Mouse (Mus musculus): ENCODE measurements around the gene Ube3c. TPM values are rescaled to one million over a fixed set of nuclear protein-coding genes. Genes with fewer than 3 reads are reported as not detected.
"Not testable (repeated sequence)": the region's sequence is repeated elsewhere in the genome, so short reads cannot be mapped to it uniquely, and the experiment has no call there.

Ube3c gene
- 43.3 and 45.1 TPM in 2 replicates for polyA plus RNA-seq (2016; fragmentation: Nextera tagmentation; extraction: Ambion mirVana)

DNA sequence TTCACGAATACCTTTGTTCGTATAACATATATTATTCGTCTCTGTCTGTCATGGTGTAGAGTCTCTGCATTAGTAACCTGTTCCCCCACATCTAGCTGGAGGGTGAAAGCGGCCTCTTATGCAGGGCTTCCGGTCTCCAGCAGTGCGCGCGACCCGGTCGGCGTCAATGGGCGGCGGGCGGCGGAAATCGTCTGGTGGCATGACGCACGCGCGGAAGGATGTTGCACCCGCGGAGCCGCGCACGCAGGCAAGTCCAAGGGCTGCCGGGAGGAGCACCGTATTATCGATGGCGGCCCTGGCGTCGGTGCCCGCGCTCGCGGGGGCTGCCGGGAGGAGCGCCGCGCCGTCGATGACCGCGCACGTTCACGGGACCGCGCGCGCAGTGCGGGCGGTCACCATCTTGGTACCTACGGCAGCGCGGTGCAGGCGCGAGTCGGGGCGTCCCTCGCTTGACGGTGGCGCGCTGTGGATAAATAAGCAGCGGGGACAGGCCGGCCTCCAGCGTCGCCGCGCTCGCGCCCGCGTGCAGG, at the start of gene Ube3c:
Ube3c (plus strand) TSS at position 395 of the 530 bp plus-strand sequence.
- Histone ChIP-seq H3K27me3 (replicated peaks) (no peaks in the 10 kb centered on the region), H3K27ac (peak within 1 kb of the TSS; percentile 92), H3K36me3 (peaks cover 4% of the 10 kb centered on the region; the same call in 1 of the 2 replicates), H3K9ac (peak within 1 kb of the TSS; percentile 81), H3K9me3 (no peaks in the 10 kb centered on the region), H3K4me3 (peak within 1 kb of the TSS; percentile 81), H3K4me1 (peaks cover 12% of the 10 kb centered on the region), H3K4me2 (replicated peaks) (peak within 1 kb of the TSS; percentile 96)
- peak; percentile 96 for ATAC-seq (ENCODE audit: low FRiP score, low read depth)
- under 1% methylated on average over 70 of the region's 72 CpGs for WGBS

DNA sequence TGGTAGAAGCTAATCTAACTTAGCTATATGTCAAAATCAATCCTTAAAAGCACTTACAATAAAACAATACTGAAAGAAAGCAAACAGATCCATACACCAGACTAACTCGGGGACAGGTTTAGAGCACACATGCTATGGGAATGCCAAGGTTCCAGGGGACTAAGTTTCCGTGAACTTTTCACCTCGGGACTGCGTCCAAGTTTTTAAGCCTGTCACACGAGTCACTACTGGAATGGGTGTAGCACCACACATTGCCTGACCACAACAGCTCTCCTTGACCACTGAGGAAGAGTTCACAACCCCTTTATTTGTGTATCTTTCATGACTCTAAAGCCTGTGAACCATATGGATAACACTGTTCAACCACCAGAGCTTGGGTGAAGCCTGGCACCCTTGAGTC, 8.9 kb upstream of the Ube3c start:
- H3K4me1 ChIP-seq: no peaks in the 10 kb centered on the region
- WGBS: 84% methylated on average over 5 of the region's 5 CpGs

DNA sequence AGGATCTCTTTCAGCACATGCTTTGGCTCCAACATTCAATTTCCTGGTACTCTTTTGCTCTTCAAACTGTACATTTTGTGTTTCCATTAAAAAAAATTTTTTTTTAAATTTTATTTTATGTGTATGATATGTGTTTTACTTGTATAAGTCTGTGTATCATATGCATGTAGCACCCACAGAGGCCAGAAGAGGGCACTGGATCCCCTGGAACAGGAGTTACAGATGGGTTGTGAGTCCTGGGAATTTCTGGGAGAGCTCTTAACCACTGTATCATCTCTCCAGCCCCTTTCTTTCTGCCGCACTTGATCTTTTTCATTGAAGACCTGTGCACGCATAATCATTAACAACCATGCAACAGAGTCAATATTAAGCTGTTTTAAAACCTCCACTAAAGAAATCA, 8.4 kb upstream of the Ube3c start:
- no peaks in the 10 kb centered on the region for H3K36me3 ChIP-seq
- ATAC-seq (ENCODE audit: low FRiP score, low read depth): no peak
- 85% methylated on average over 2 of the region's 2 CpGs for WGBS

More for the DNA sequence above, 8.9 kb upstream of the Ube3c start:
- H3K4me2 ChIP-seq (replicated peaks): no peak overlapping the region
- no peak for ATAC-seq (ENCODE audit: low FRiP score, low read depth)
- H3K4me3 ChIP-seq: no peak overlapping the region
- H3K9ac ChIP-seq: no peak overlapping the region
- H3K27ac ChIP-seq: no peak overlapping the region
- H3K36me3 ChIP-seq: no peaks in the 10 kb centered on the region
- no peaks in the 10 kb centered on the region for H3K9me3 ChIP-seq
- no peaks in the 10 kb centered on the region for H3K27me3 ChIP-seq (replicated peaks)

DNA sequence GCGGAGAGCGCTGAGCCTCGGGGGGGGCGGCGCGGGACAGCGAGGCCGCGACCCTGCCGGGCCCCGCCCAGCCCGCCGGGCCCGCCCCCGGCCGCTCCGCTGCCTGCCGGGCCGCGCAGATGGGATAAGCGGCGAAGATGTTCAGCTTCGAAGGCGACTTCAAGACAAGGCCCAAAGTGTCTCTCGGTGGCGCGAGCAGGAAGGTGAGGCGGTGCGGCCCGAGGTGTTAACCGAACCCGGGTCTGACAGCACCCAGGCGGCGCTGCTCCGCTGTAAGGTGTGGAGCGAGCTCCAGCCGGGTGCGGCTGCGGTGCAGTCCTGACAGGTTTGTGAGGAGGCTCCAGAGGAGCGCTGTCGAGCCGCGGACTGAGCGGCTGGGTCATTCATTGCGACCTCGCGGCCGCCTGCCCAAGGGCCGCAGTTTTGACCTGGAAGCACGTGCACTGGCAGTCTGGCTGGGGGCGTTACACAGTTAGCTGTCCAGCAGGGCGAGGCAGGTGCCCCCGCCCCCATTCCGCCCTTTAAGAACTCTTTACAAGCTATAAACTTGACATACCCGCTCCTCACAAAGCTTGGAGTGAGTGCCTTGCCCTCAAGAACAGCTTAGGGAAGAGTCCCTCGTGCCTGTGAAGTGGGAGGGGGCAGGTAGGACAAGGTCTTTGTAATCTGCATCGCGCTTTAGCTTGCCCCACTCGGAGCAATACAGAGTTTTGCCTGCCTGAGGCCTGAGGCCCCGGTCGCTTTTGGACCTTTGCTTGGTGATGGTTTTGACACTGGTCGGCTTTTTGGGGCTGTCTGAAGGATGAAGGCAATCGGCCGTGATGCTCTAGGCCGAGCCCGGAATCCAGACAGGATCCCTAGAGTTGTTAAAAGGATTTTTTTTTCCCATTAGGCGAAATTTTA, 587 bp downstream of the Ube3c start:
- Histone ChIP-seq H3K4me2 (replicated peaks) (peak overlapping the region; percentile 96), H3K4me1 (peaks cover 12% of the 10 kb centered on the region), H3K36me3 (peaks cover 9% of the 10 kb centered on the region; the same call in 1 of the 2 replicates), H3K4me3 (peak overlapping the region; percentile 81), H3K27me3 (replicated peaks) (no peaks in the 10 kb centered on the region), H3K27ac (peak overlapping the region; percentile 92), H3K9me3 (no peaks in the 10 kb centered on the region), H3K9ac (peak overlapping the region; percentile 81)
- WGBS: 2% methylated on average over 64 of the region's 67 CpGs
- ATAC-seq (ENCODE audit: low FRiP score, low read depth): peak; percentile 80

More for the DNA sequence above, 8.4 kb upstream of the Ube3c start:
- H3K9me3 ChIP-seq: no peaks in the 10 kb centered on the region
- no peak overlapping the region for H3K4me2 ChIP-seq (replicated peaks)
- no peaks in the 10 kb centered on the region for H3K27me3 ChIP-seq (replicated peaks)
- H3K9ac ChIP-seq: no peak overlapping the region
- no peaks in the 10 kb centered on the region for H3K4me1 ChIP-seq
- no peak overlapping the region for H3K27ac ChIP-seq
- H3K4me3 ChIP-seq: no peak overlapping the region

DNA sequence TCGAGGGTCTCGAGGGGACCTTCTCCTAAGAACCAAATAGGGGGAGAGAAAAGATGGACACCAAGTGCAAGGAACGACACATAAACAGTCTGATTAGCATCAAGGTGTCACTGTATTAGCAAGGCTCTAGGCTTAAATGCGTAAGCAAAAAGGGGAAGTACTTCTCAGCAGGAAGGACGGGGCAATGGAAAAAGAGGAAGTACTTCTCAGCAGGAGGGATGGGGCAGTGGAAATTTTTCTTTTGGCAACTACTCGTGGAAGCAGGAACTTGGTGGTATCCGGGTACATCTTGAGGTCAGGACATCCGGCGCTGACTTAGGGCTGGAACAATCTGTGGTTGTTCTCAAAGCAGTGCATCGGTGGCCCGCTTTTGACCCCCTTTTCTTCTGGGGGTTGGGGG, 5.2 kb downstream of the Ube3c start:
- H3K4me2 ChIP-seq (replicated peaks): not testable (repeated sequence)

DNA sequence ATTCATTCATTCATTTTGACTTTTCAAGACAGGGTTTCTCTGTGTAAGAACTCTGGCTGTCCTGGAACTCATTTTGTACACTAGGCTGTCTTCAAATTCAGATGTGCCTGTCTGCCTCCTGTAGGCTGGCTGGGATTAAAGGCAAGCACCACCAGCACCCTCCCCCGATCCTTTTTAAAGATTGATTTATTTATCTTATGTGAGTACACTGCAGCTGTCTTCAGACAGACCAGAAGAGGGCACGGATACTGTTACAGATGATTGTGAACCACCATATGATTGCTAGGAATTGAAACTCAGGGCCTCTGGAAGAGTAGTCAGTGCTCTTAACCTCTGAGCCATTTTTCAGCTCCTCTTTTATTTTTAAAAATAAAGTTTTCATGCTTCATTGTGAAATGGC, 6.0 kb downstream of the Ube3c start:
- Histone ChIP-seq H3K9ac (no peak overlapping the region), H3K27ac (no peak overlapping the region), H3K4me3 (no peak overlapping the region), H3K4me2 (replicated peaks) (no peak overlapping the region), H3K9me3 (no peaks in the 10 kb centered on the region), H3K27me3 (replicated peaks) (no peaks in the 10 kb centered on the region), H3K36me3 (peaks cover 9% of the 10 kb centered on the region; the same call in 1 of the 2 replicates), H3K4me1 (peaks cover 12% of the 10 kb centered on the region)
- ATAC-seq (ENCODE audit: low FRiP score, low read depth): no peak
- 56% methylated on average over 2 of the region's 2 CpGs for WGBS

More for the DNA sequence above, 5.2 kb downstream of the Ube3c start:
- H3K9ac ChIP-seq; H3K9me3 ChIP-seq; ATAC-seq (ENCODE audit: low FRiP score, low read depth); H3K36me3 ChIP-seq; H3K27me3 ChIP-seq (replicated peaks); H3K4me3 ChIP-seq; H3K27ac ChIP-seq: not testable (repeated sequence)
- 88% methylated on average over 11 of the region's 11 CpGs for WGBS
- H3K4me1 ChIP-seq: peaks cover 12% of the 10 kb centered on the region

DNA sequence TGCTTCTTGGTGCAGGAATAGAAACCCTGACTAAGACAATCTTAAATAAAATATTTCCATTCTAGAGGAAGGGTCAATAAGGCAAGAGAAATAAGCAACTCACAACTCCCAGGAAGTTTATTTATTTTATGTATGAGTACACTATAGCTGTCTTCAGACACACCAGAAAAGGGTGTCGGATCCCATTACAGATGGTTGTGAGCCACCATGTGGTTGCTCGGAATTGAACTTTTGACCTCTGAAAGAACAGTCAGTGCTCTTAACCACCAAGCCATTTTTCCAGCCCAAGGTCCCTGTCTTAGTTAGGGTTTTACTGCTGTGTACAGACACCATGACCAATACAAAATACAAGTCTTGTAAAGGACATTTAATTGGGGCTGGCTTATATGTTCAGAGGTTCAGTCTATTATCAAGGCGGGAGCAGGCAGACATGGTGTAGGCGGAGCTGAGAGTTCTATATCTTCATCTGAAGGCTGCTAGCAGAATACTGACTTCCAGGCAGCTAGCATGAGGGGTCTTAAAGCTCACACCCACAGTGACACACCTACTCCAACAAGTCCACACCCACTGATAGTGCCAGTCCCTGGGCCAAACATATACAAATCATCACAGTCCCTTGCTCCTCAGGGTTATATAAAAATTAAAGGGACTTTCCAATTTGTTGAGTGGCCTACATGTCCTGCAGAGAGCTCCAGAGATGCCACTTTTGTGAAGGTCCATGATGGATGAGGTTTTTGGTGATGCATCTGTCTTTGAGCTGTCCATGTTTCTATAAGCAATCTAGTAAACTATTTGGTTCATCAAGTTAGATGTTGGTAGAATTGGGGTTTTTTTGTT, 9.0 kb downstream of the Ube3c start:
- Histone ChIP-seq H3K4me2 (replicated peaks) (no peak overlapping the region), H3K9ac (no peak overlapping the region), H3K27ac (no peak overlapping the region), H3K27me3 (replicated peaks) (no peaks in the 10 kb centered on the region), H3K4me3 (no peak overlapping the region), H3K9me3 (no peaks in the 10 kb centered on the region), H3K36me3 (0 out of 2 replicates have a peak, but pooled peaks cover 4% of the 10 kb centered on the region), H3K4me1 (no peaks in the 10 kb centered on the region)
- ATAC-seq (ENCODE audit: low FRiP score, low read depth): no peak
- WGBS: 88% methylated on average over 4 of the region's 4 CpGs

DNA sequence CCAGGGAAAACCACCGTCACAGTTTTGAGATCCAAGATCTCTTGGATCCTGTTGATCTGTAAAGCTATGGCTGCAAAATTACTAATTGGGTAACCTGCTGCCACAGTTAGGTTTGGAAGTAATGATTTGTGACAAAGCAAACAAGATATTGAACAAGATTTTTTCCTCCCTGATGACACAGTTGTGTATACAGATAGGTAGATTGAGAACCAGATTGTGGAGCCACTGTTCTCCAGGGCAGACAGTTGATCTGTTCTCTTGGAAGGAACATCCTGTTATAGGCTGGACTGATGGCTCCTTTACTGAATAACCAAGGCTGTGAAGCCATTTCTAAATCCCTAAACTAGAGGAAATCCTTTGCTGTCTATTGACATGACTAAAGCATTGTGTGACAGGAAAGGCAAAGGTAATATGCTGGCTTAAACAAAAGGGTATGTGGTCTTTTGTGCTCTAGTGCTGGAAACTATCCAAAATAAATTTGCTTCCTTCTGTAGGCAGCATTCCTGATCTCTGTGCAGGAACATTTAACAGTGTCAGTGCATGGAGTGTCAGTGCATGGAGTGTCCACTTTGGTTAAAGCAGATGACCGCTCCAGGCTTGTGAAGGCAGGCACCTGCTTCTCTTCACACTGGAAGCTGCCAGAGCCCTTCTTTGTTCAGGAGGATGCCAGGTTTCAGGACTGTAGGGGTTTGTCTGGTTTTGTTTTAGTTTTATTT, 15.0 kb downstream of the Ube3c start:
- no peak overlapping the region for H3K4me2 ChIP-seq (replicated peaks)
- H3K4me3 ChIP-seq: no peak overlapping the region
- 88% methylated on average over 2 of the region's 2 CpGs for WGBS
- no peak overlapping the region for H3K9ac ChIP-seq
- H3K36me3 ChIP-seq: no peaks in the 10 kb centered on the region; the same call in 1 of the 2 replicates
- H3K27ac ChIP-seq: no peak overlapping the region
- no peaks in the 10 kb centered on the region for H3K27me3 ChIP-seq (replicated peaks)
- no peaks in the 10 kb centered on the region for H3K4me1 ChIP-seq
- H3K9me3 ChIP-seq: no peaks in the 10 kb centered on the region
- no peak for ATAC-seq (ENCODE audit: low FRiP score, low read depth)

DNA sequence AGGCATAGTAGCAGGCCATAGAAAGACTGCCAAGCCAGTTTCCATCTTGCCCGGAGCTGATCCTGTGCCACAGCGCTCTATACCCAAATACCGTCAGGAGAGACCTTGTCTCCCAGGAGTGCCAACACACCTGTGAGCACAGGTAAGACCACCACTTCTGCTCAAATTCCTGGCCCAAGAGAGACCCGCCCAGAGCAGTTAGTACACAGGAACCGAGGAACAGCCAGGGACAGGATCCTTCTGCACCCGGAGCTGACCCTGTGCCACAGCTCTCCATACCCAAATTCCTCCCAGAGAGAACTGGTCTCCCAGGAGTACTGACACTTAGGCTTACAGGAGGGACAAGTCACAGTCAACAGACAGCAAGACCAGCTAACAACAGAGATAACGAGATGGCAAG, 23.1 kb downstream of the Ube3c start:
- not testable (repeated sequence) for H3K27me3 ChIP-seq (replicated peaks); H3K27ac ChIP-seq; H3K9ac ChIP-seq; H3K4me2 ChIP-seq (replicated peaks); H3K4me1 ChIP-seq; H3K4me3 ChIP-seq; ATAC-seq (ENCODE audit: low FRiP score, low read depth); H3K9me3 ChIP-seq
- 94% methylated on average over 7 of the region's 7 CpGs for WGBS
- H3K36me3 ChIP-seq: peaks cover 52% of the 10 kb centered on the region

DNA sequence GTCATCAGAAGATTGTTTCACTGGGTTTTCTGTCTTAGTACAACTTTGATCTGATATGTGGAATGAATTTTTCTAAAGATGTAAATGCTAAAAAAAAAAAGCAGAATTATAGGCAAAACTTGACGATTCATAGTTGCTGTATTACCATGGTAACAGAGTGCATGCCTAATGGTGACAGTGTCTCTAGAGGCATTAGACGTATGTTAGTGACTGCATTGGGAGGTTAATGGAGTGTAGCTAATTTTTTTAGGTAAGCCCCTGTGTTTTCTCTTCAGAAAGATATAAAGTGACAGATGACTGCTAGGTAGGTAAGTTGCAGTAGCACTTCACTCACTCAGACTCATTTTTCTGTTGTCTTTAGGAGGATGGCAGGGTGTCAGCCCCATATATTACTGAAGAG, 37.5 kb downstream of the Ube3c start:
- peaks cover 61% of the 10 kb centered on the region for H3K36me3 ChIP-seq
- no peaks in the 10 kb centered on the region for H3K27me3 ChIP-seq (replicated peaks)
- H3K4me1 ChIP-seq: no peaks in the 10 kb centered on the region
- H3K4me3 ChIP-seq: no peak overlapping the region
- H3K9ac ChIP-seq: no peak overlapping the region
- no peak overlapping the region for H3K4me2 ChIP-seq (replicated peaks)
- no peak overlapping the region for H3K27ac ChIP-seq
- WGBS: 64% methylated on average over 2 of the region's 2 CpGs
- ATAC-seq (ENCODE audit: low FRiP score, low read depth): no peak
- no peaks in the 10 kb centered on the region for H3K9me3 ChIP-seq

DNA sequence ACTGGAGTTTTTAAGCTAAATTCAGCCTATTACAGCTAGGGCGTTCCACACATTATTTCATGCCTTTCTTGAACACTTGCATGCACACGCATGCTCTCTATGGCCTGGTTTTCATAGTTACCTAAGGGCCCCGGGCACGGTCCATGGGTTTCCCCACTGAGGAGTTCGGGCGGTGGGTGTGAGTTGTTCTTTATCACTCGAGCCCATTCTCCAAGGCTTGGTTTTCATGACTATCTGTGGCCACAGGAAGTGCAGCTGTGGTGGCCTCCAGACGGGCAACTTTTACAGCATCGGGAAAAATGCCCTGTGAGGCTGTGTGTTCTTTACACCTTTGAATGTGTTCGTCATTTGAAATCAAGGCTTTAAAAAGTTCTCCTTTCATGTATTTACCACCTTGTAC, 56.6 kb downstream of the Ube3c start:
- H3K4me2 ChIP-seq (replicated peaks): no peak overlapping the region
- H3K9ac ChIP-seq: no peak overlapping the region
- H3K27ac ChIP-seq: no peak overlapping the region
- H3K4me1 ChIP-seq: no peaks in the 10 kb centered on the region
- H3K9me3 ChIP-seq: no peaks in the 10 kb centered on the region
- H3K4me3 ChIP-seq: no peak overlapping the region
- peaks cover 40% of the 10 kb centered on the region for H3K36me3 ChIP-seq
- no peak for ATAC-seq (ENCODE audit: low FRiP score, low read depth)
- H3K27me3 ChIP-seq (replicated peaks): no peaks in the 10 kb centered on the region
- WGBS: 87% methylated on average over 10 of the region's 10 CpGs
